Mouse (Mus musculus) kidney, embryonic 14.5 days (tissue): Measurements from ENCODE around the gene Ngrn. TPM values are rescaled to one million over a fixed set of nuclear protein-coding genes. Genes with fewer than 3 reads are reported as not detected.

Experiments
- ATAC-seq: fragments of 200-750 bp; cut with Nextera tagmentation; 2 replicates; pipeline ENCODE4 v1.8.0; 2017; ENCODE audit warnings: moderate number of reproducible peaks, mild to moderate bottlenecking, moderate TSS enrichment, moderate library complexity; ENCODE audit not compliant: low FRiP score, low TSS enrichment
- H3K27ac ChIP-seq: fragments of 300-500 bp; sonication (generic); 2 replicates; pipeline ENCODE4 v1.5.1; 2014; ENCODE audit warnings: low read depth, mild to moderate bottlenecking, low read length, moderate library complexity, mixed read lengths
- H3K27me3 ChIP-seq: fragments of 300-500 bp; sonication (generic); 2 replicates; pipeline ENCODE4 v1.6.1; 2014; ENCODE audit warnings: mild to moderate bottlenecking, low read length; ENCODE audit not compliant: control insufficient read depth, insufficient read depth
- H3K36me3 ChIP-seq: fragments of 300-500 bp; sonication (generic); 2 replicates; pipeline ENCODE4 v1.6.1; 2014; ENCODE audit warnings: low read length, mixed read lengths; ENCODE audit not compliant: control insufficient read depth, insufficient read depth
- H3K4me1 ChIP-seq: fragments of 300-500 bp; sonication (generic); 2 replicates; pipeline ENCODE4 v1.6.1; 2014; ENCODE audit warnings: low read length, mixed read lengths; ENCODE audit not compliant: control insufficient read depth, insufficient read depth
- H3K4me2 ChIP-seq: fragments of 300-500 bp; sonication (generic); replicated peaks from 2 replicates; pipeline ENCODE4 v1.6.1; 2014; ENCODE audit warnings: low read depth, mild to moderate bottlenecking, low read length
- H3K4me3 ChIP-seq: fragments of 300-500 bp; sonication (generic); 2 replicates; pipeline ENCODE4 v1.5.1; 2014; ENCODE audit warnings: mild to moderate bottlenecking, low read length
- H3K9ac ChIP-seq: fragments of 300-500 bp; sonication (generic); 2 replicates; pipeline ENCODE4 v1.6.1; 2014; ENCODE audit warnings: low read depth, mild to moderate bottlenecking, low read length, moderate library complexity
- H3K9me3 ChIP-seq: fragments of 300-500 bp; sonication (generic); 2 replicates; pipeline ENCODE4 v1.6.1; 2016; ENCODE audit warnings: low read length; ENCODE audit not compliant: control insufficient read depth
- WGBS: fragments of 180-500 bp; shearing (Covaris S2); extraction: QIAGEN DNeasy Blood & Tissue Kit; methylation state at CpG from one replicate; pipeline ENCODE4 v1.1.7; 2014; 5-methylcytosine and 5-hydroxymethylcytosine counted together
- polyA plus RNA-seq: library from polyadenylated mRNA; unstranded; fragments of >200 nt; fragmentation: Nextera tagmentation; extraction: Ambion mirVana; gene quantifications from 2 replicates; pipeline ENCODE4 v1.2.1, GENCODE M21; 2014

Gene Ngrn
- polyA plus RNA-seq, 1 experiment from 2014 or later, result 49.7 TPM

GRCm38 (mm10) chr7:80227065-80227464 is 34.0 kb upstream of the Ngrn start:
- Histone ChIP-seq H3K27ac (no peak overlapping the region), H3K9ac (no peak overlapping the region), H3K27me3 (no peaks in the 10 kb centered on the region), H3K4me3 (no peak overlapping the region), H3K9me3 (no peaks in the 10 kb centered on the region), H3K4me2 (no peak overlapping the region), H3K4me1 (peaks cover 14% of the 10 kb centered on the region; the same call in 1 of the 2 replicates), H3K36me3 (peaks cover 47% of the 10 kb centered on the region)
- ATAC-seq, result no peak
- 97% methylated on average over 4 of the region's 4 CpGs for WGBS

GRCm38 (mm10) chr7:80230196-80230595 is 30.8 kb upstream of the Ngrn start:
- Histone ChIP-seq H3K4me2 (no peak overlapping the region), H3K4me3 (no peak overlapping the region), H3K9me3 (no peaks in the 10 kb centered on the region), H3K9ac (no peak overlapping the region), H3K27me3 (no peaks in the 10 kb centered on the region), H3K4me1 (peaks cover 14% of the 10 kb centered on the region; the same call in 1 of the 2 replicates), H3K36me3 (peaks cover 22% of the 10 kb centered on the region), H3K27ac (no peak overlapping the region)
- no peak for ATAC-seq
- 17% methylated on average over 6 of the region's 6 CpGs for WGBS

GRCm38 (mm10) chr7:80231971-80232488 is 29.0 kb upstream of the Ngrn start:
- Histone ChIP-seq H3K27ac (peak overlapping the region; percentile 13; the same call in 1 of the 2 replicates), H3K9ac (peak overlapping the region; percentile 51), H3K36me3 (peaks cover 15% of the 10 kb centered on the region), H3K4me3 (peak overlapping the region; percentile 55), H3K9me3 (no peaks in the 10 kb centered on the region), H3K4me1 (peaks cover 14% of the 10 kb centered on the region; the same call in 1 of the 2 replicates), H3K27me3 (no peaks in the 10 kb centered on the region), H3K4me2 (peak overlapping the region; percentile 60)
- WGBS, result 1% methylated on average over 29 of the region's 29 CpGs
- ATAC-seq, result peak; percentile 46

- peak; percentile 99 for ATAC-seq
- peak within 1 kb of the TSS; percentile 60 for H3K4me2 ChIP-seq
- peak within 1 kb of the TSS; percentile 55 for H3K4me3 ChIP-seq
- H3K27ac ChIP-seq, result peak within 1 kb of the TSS; percentile 32; the same call in 1 of the 2 replicates
- peaks cover 9% of the 10 kb centered on the region; the same call in 1 of the 2 replicates for H3K36me3 ChIP-seq
- WGBS, result under 1% methylated on average over 47 of the region's 56 CpGs
- H3K9ac ChIP-seq, result peak within 1 kb of the TSS; percentile 51
- no peaks in the 10 kb centered on the region for H3K27me3 ChIP-seq
- H3K9me3 ChIP-seq, result no peaks in the 10 kb centered on the region
- peaks cover 14% of the 10 kb centered on the region; the same call in 1 of the 2 replicates for H3K4me1 ChIP-seq
These were observed 28.5 kb upstream of the Ngrn start, which contains the start of the genes Cib1 and Gdpgp1 for GRCm38 (mm10) chr7:80232489-80233029. Gene Cib1 (minus strand): TSS chr7:80232813. Gene Gdpgp1 (plus strand): TSS chr7:80232865.

- no peaks in the 10 kb centered on the region for H3K9me3 ChIP-seq
- 73% methylated on average over 9 of the region's 9 CpGs for whole genome bisulfite sequencing
- H3K36me3 ChIP-seq, result peaks cover 6% of the 10 kb centered on the region
- no peak overlapping the region for H3K27ac ChIP-seq
- no peak overlapping the region for H3K9ac ChIP-seq
- ATAC-seq, result no peak
- H3K4me3 ChIP-seq, result peak overlapping the region; percentile 55; the same call in 1 of the 2 replicates
- H3K4me1 ChIP-seq, result peaks cover 14% of the 10 kb centered on the region; the same call in 1 of the 2 replicates
- peak overlapping the region; percentile 60; the same call in 1 of the 2 replicates for H3K4me2 ChIP-seq
- no peaks in the 10 kb centered on the region for H3K27me3 ChIP-seq
These were observed 27.2 kb upstream of the Ngrn start for GRCm38 (mm10) chr7:80233799-80234198.

- no peak overlapping the region for H3K9ac ChIP-seq
- no peak overlapping the region for H3K27ac ChIP-seq
- WGBS, result 92% methylated on average over 10 of the region's 10 CpGs
- no peaks in the 10 kb centered on the region for H3K27me3 ChIP-seq
- H3K9me3 ChIP-seq, result no peaks in the 10 kb centered on the region
- H3K4me2 ChIP-seq, result no peak overlapping the region
- H3K36me3 ChIP-seq, result peaks cover 19% of the 10 kb centered on the region
- H3K4me1 ChIP-seq, result no peaks in the 10 kb centered on the region
- H3K4me3 ChIP-seq, result no peak overlapping the region
- ATAC-seq, result no peak
These were observed 22.5 kb upstream of the Ngrn start for GRCm38 (mm10) chr7:80238542-80238941.

GRCm38 (mm10) chr7:80241661-80242060 is 19.4 kb upstream of the Ngrn start:
- no peaks in the 10 kb centered on the region; the same call in 1 of the 2 replicates for H3K9me3 ChIP-seq
- H3K27ac ChIP-seq, result no peak overlapping the region
- no peak for ATAC-seq
- no peaks in the 10 kb centered on the region for H3K27me3 ChIP-seq
- 84% methylated on average over 4 of the region's 4 CpGs for WGBS
- no peak overlapping the region for H3K9ac ChIP-seq
- H3K4me3 ChIP-seq, result no peak overlapping the region
- no peaks in the 10 kb centered on the region for H3K4me1 ChIP-seq
- no peak overlapping the region for H3K4me2 ChIP-seq
- peaks cover 19% of the 10 kb centered on the region for H3K36me3 ChIP-seq

- H3K27ac ChIP-seq, result no peak overlapping the region
- H3K27me3 ChIP-seq, result no peaks in the 10 kb centered on the region
- H3K4me2 ChIP-seq, result no peak overlapping the region
- 91% methylated on average over 4 of the region's 4 CpGs for WGBS
- peaks cover 7% of the 10 kb centered on the region; the same call in 1 of the 2 replicates for H3K36me3 ChIP-seq
- ATAC-seq, result no peak
- H3K4me3 ChIP-seq, result no peak overlapping the region
- no peaks in the 10 kb centered on the region; the same call in 1 of the 2 replicates for H3K9me3 ChIP-seq
- H3K9ac ChIP-seq, result no peak overlapping the region
- H3K4me1 ChIP-seq, result no peaks in the 10 kb centered on the region
These were observed 16.2 kb upstream of the Ngrn start for GRCm38 (mm10) chr7:80244851-80245250.

GRCm38 (mm10) chr7:80246148-80246721 is 14.8 kb upstream of the Ngrn start, which contains the start of gene Ttll13:
Gene Ttll13 (plus strand): TSS chr7:80246376.
- Histone ChIP-seq H3K27ac (peak within 1 kb of the TSS; percentile 62), H3K4me3 (peak within 1 kb of the TSS; percentile 55), H3K4me2 (peak within 1 kb of the TSS; percentile 55), H3K36me3 (no peaks in the 10 kb centered on the region), H3K4me1 (no peaks in the 10 kb centered on the region), H3K27me3 (no peaks in the 10 kb centered on the region), H3K9ac (peak within 1 kb of the TSS; percentile 62), H3K9me3 (no peaks in the 10 kb centered on the region; the same call in 1 of the 2 replicates)
- ATAC-seq, result peak; percentile 98
- WGBS, result under 1% methylated on average over 48 of the region's 48 CpGs
